Mouse (Mus musculus): Measurements from ENCODE around the gene Mybphl.

- TF ChIP-seq MAX (IDR thresholded peaks at IDR 0.05; ENCODE audit: low read depth), result no peak
- no peak for TF ChIP-seq E2F4 (IDR thresholded peaks at IDR 0.05; ENCODE audit: insufficient read depth)
- no peak for TF ChIP-seq POLR2A (IDR thresholded peaks at IDR 0.05; ENCODE audit: insufficient read length, low read depth)
- no peak for TF ChIP-seq MYOD1 (IDR thresholded peaks at IDR 0.05; ENCODE audit: control insufficient read depth in 1 of 3, insufficient read length in 2 of 3, low read depth in 2 of 3)
These were observed 28.1 kb downstream of the Mybphl start for GRCm38 (mm10) chr3:108392793-108393192.

Data from myocyte (in vitro differentiated cells).